22 mouse cellular contexts compared by ENCODE assay signal in genomic region chr13:114078851-114079250, GRCm38 (mm10).
A peak's percentile ranks its signal among the peaks of the same experiment; 100 is the strongest.
DNase-seq lines count a peak whose midpoint lies in the region; ATAC-seq and TF ChIP-seq lines count a peak whose summit lies in the region.
"Had no signal": no experiment of that assay in that cellular context is flagged by ENCODE, and none has a peak within 500 bp of the region (broad histone marks: within the 10 kb centered on the region; RNA-seq: fewer than 3 reads in every experiment).

No protein-coding gene starts in this region.

- ATAC-seq in hindbrain, embryonic 13.5 days (ENCODE audit: low FRiP score), result peak; percentile 41; the same call in 1 of the 2 replicates
- ATAC-seq in hindbrain, embryonic 11.5 days (ENCODE audit: low FRiP score), result no peak
- no peak for ATAC-seq in midbrain, embryonic 11.5 days (ENCODE audit: low FRiP score)
- ATAC-seq: activated CD4-positive, CD25-positive, alpha-beta regulatory T cell, adult 4 months; CD4-positive, CD25-positive, alpha-beta regulatory T cell, adult 4 months; Patski had no signal

- no peaks in the 10 kb centered on the region for H3K36me3 ChIP-seq in heart, embryonic 10.5 days
- no peaks in the 10 kb centered on the region for H3K36me3 ChIP-seq in heart, adult 2 months (ENCODE audit: control insufficient read depth, insufficient read depth, low read length)
- no peaks in the 10 kb centered on the region for H3K36me3 ChIP-seq in hindbrain, embryonic 13.5 days
- no peaks in the 10 kb centered on the region for H3K36me3 ChIP-seq in hindbrain, embryonic 11.5 days (ENCODE audit: control insufficient read depth, insufficient read depth, low read length)
- no peaks in the 10 kb centered on the region for H3K36me3 ChIP-seq in midbrain, embryonic 11.5 days (ENCODE audit: control insufficient read depth, insufficient read depth, low read length)
- no peaks in the 10 kb centered on the region for H3K36me3 ChIP-seq in midbrain, embryonic 10.5 days

- H3K4me2 ChIP-seq in hindbrain, embryonic 13.5 days, result no peak overlapping the region
- H3K4me2 ChIP-seq in hindbrain, embryonic 11.5 days (replicated peaks; ENCODE audit: low read depth, low read length), result no peak overlapping the region
- H3K4me2 ChIP-seq in midbrain, embryonic 11.5 days, result no peak overlapping the region

- DNase-seq in heart, adult 11 months, result peak; percentile 66
- no peak for DNase-seq in heart, adult 9 months (ENCODE audit: low spot score in 2 of 2)
- peak; percentile 58 for DNase-seq in heart, embryonic 10.5 days (ENCODE audit: low spot score)
- DNase-seq in heart, adult 2 months, result no peak
- DNase-seq in hindbrain, embryonic 11.5 days (ENCODE audit: low spot score), result no peak
- peak; percentile 84 for DNase-seq in midbrain, embryonic 11.5 days (ENCODE audit: low spot score, missing footprints)
- DNase-seq in midbrain, embryonic 10.5 days (ENCODE audit: low spot score), result no peak
- DNase-seq: adrenal gland, adult 2 months; adrenal gland, adult 8-10 months; adrenal gland, postnatal 10 days; adrenal gland, postnatal 14 days; adrenal gland, postnatal 25 days; adrenal gland, postnatal 36 days; B cell, adult 2 months; cerebellum, adult 11 months; cerebellum, adult 11-12 months had no signal

- intact Hi-C loops in heart, adult 2 months (cut with DNase I), result loop anchor here (5.0 to 10.0 kb wide), 3 partner anchors 202 to 713 kb away; no protein-coding TSS in a partner anchor

- H3K27me3 ChIP-seq in heart, embryonic 10.5 days (ENCODE audit: insufficient read depth, poor library complexity, severe bottlenecking), result no peaks in the 10 kb centered on the region
- no peaks in the 10 kb centered on the region for H3K27me3 ChIP-seq in heart, adult 2 months (ENCODE audit: control insufficient read depth, insufficient read depth, low read length)
- no peaks in the 10 kb centered on the region for H3K27me3 ChIP-seq in hindbrain, embryonic 13.5 days
- H3K27me3 ChIP-seq in hindbrain, embryonic 11.5 days (ENCODE audit: control insufficient read depth, insufficient read depth, low read length), result no peaks in the 10 kb centered on the region
- no peaks in the 10 kb centered on the region for H3K27me3 ChIP-seq in midbrain, embryonic 11.5 days (ENCODE audit: control insufficient read depth, insufficient read depth, low read length)
- no peaks in the 10 kb centered on the region for H3K27me3 ChIP-seq in midbrain, embryonic 10.5 days (ENCODE audit: low read depth, poor library complexity, severe bottlenecking)
- H3K27me3 ChIP-seq: CH12.LX, Patski had no signal

- no peak for TF ChIP-seq CTCF in heart, adult 2 months (IDR thresholded peaks at IDR 0.05)

- H3K4me3 ChIP-seq in heart, embryonic 10.5 days, result no peak overlapping the region
- H3K4me3 ChIP-seq in heart, adult 2 months, result no peak overlapping the region
- no peak overlapping the region for H3K4me3 ChIP-seq in hindbrain, embryonic 13.5 days
- H3K4me3 ChIP-seq in hindbrain, embryonic 11.5 days (ENCODE audit: low read depth, low read length), result no peak overlapping the region
- H3K4me3 ChIP-seq in midbrain, embryonic 11.5 days (ENCODE audit: low read depth, low read length), result no peak overlapping the region
- H3K4me3 ChIP-seq in midbrain, embryonic 10.5 days, result no peak overlapping the region

- no peak overlapping the region for H3K9ac ChIP-seq in heart, adult 2 months (ENCODE audit: low read depth, low read length)
- no peak overlapping the region for H3K9ac ChIP-seq in hindbrain, embryonic 13.5 days
- no peak overlapping the region for H3K9ac ChIP-seq in hindbrain, embryonic 11.5 days (ENCODE audit: low read depth, low read length)
- no peak overlapping the region for H3K9ac ChIP-seq in midbrain, embryonic 11.5 days (ENCODE audit: low read length)

- WGBS in heart, embryonic 10.5 days, result 87% methylated on average over 4 of the region's 4 CpGs
- WGBS in heart, adult 2 months, result 95% methylated on average over 4 of the region's 4 CpGs
- WGBS in hindbrain, embryonic 13.5 days, result 84% methylated on average over 4 of the region's 4 CpGs
- 80% methylated on average over 4 of the region's 4 CpGs for WGBS in hindbrain, embryonic 11.5 days
- 83% methylated on average over 4 of the region's 4 CpGs for WGBS in midbrain, embryonic 11.5 days
- 82% methylated on average over 4 of the region's 4 CpGs for WGBS in midbrain, embryonic 10.5 days

- no peaks in the 10 kb centered on the region for H3K9me3 ChIP-seq in heart, embryonic 10.5 days
- no peaks in the 10 kb centered on the region for H3K9me3 ChIP-seq in hindbrain, embryonic 13.5 days
- H3K9me3 ChIP-seq in hindbrain, embryonic 11.5 days (ENCODE audit: control insufficient read depth, low read length), result no peaks in the 10 kb centered on the region
- no peaks in the 10 kb centered on the region for H3K9me3 ChIP-seq in midbrain, embryonic 11.5 days (ENCODE audit: control insufficient read depth, low read length)
- no peaks in the 10 kb centered on the region for H3K9me3 ChIP-seq in midbrain, embryonic 10.5 days (replicated peaks)
- H3K9me3 ChIP-seq: G1E had no signal

- H3K79me2 ChIP-seq in heart, adult 2 months (replicated peaks; ENCODE audit: control insufficient read depth, insufficient read depth, low read length), result no peaks in the 10 kb centered on the region

- no peak for TF ChIP-seq EP300 in heart, adult 2 months (IDR thresholded peaks at IDR 0.05; ENCODE audit: insufficient read depth, low read depth, low read length)

- H3K27ac ChIP-seq in heart, embryonic 10.5 days, result no peak overlapping the region
- no peak overlapping the region for H3K27ac ChIP-seq in heart, adult 2 months
- no peak overlapping the region for H3K27ac ChIP-seq in hindbrain, embryonic 13.5 days
- no peak overlapping the region for H3K27ac ChIP-seq in hindbrain, embryonic 11.5 days (ENCODE audit: low read depth, low read length)
- H3K27ac ChIP-seq in midbrain, embryonic 11.5 days (ENCODE audit: low read depth, low read length), result no peak overlapping the region
- no peak overlapping the region for H3K27ac ChIP-seq in midbrain, embryonic 10.5 days (replicated peaks)

- no peak for TF ChIP-seq POLR2A in heart, adult 2 months (IDR thresholded peaks at IDR 0.05; ENCODE audit: insufficient read depth, low read depth, low read length)

- no peaks in the 10 kb centered on the region for H3K4me1 ChIP-seq in heart, embryonic 10.5 days
- H3K4me1 ChIP-seq in heart, adult 2 months (ENCODE audit: control insufficient read depth, insufficient read depth, low read length), result no peaks in the 10 kb centered on the region
- H3K4me1 ChIP-seq in hindbrain, embryonic 13.5 days (replicated peaks), result peaks cover 14% of the 10 kb centered on the region
- no peaks in the 10 kb centered on the region; the same call in 1 of the 2 replicates for H3K4me1 ChIP-seq in hindbrain, embryonic 11.5 days (replicated peaks; ENCODE audit: control insufficient read depth, insufficient read depth, low read length)
- H3K4me1 ChIP-seq in midbrain, embryonic 11.5 days (ENCODE audit: control insufficient read depth, insufficient read depth, low read length), result peaks cover 10% of the 10 kb centered on the region
- peaks cover 34% of the 10 kb centered on the region for H3K4me1 ChIP-seq in midbrain, embryonic 10.5 days

Comparison
In these comparisons a context has a peak if more than half of its experiments do, and no peak if none do; other contexts are left out.
1. DNase-seq: peak in heart, adult 11 months (single experiment), heart, embryonic 10.5 days (single experiment) and midbrain, embryonic 11.5 days (single experiment); none in heart, adult 9 months (0 of 2), heart, adult 2 months (0 of 2), hindbrain, embryonic 11.5 days (single experiment) and midbrain, embryonic 10.5 days (single experiment).